In the genomic region with DNA sequence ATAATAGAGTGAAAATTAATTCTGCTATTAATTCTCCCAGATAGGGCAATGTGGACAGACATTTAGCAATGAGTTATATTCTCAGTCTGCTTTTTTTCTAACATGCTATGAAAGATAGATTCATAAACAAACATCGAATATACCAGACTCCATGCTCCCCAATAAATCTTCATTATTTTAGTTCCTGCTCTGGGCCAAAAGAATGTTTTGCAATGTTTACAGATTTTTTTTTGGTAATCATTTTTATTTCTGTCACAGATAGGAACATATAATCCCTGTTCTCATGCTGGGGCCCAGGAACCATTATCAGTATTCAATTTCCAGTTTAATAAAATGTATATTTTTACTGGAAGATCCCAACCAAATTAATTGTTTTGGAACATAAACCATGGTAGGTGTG, we compare ENCODE assay signal across 25 mouse cellular contexts.
DNase-seq lines count a peak whose midpoint lies in the region; ATAC-seq and TF ChIP-seq lines count a peak whose summit lies in the region.
"Had no signal": no experiment of that assay in that cellular context is flagged by ENCODE, and none has a peak within 500 bp of the region (broad histone marks: within the 10 kb centered on the region; RNA-seq: fewer than 3 reads in every experiment).

No protein-coding gene starts in this region.

- TF ChIP-seq POLR2A in kidney, adult 2 months (IDR thresholded peaks at IDR 0.05; ENCODE audit: low read depth, low read length) = no peak

- no peak for TF ChIP-seq CTCF in kidney, adult 2 months (conservative IDR thresholded peaks at IDR 0.05; ENCODE audit: insufficient read depth, insufficient read length, low read depth, low read length)

- no peak overlapping the region for H3K4me2 ChIP-seq in kidney, embryonic 14.5 days (replicated peaks; ENCODE audit: low read depth, low read length)
- no peak overlapping the region for H3K4me2 ChIP-seq in kidney, embryonic 16.5 days (replicated peaks; ENCODE audit: low read depth, low read length)
- H3K4me2 ChIP-seq: embryonic facial prominence, embryonic 12.5 days; forebrain, embryonic 13.5 days; forebrain, embryonic 15.5 days had no signal

- no peaks in the 10 kb centered on the region for H3K27me3 ChIP-seq in kidney, adult 2 months (replicated peaks; ENCODE audit: control insufficient read depth, insufficient read depth, low read length)
- no peaks in the 10 kb centered on the region for H3K27me3 ChIP-seq in kidney, embryonic 14.5 days (ENCODE audit: control insufficient read depth, insufficient read depth, low read length)
- no peaks in the 10 kb centered on the region for H3K27me3 ChIP-seq in kidney, embryonic 16.5 days (ENCODE audit: insufficient read depth, low read length)
- no peaks in the 10 kb centered on the region for H3K27me3 ChIP-seq in embryonic facial prominence, embryonic 10.5 days (replicated peaks; ENCODE audit: low read depth, poor library complexity, severe bottlenecking)
- H3K27me3 ChIP-seq: CH12.LX; embryonic facial prominence, embryonic 12.5 days; forebrain, embryonic 13.5 days; forebrain, embryonic 15.5 days had no signal

- no peaks in the 10 kb centered on the region for H3K9me3 ChIP-seq in kidney, embryonic 14.5 days (ENCODE audit: control insufficient read depth, low read length)
- no peaks in the 10 kb centered on the region for H3K9me3 ChIP-seq in kidney, embryonic 16.5 days (ENCODE audit: low read length)
- H3K9me3 ChIP-seq in embryonic facial prominence, embryonic 10.5 days = no peaks in the 10 kb centered on the region
- H3K9me3 ChIP-seq: embryonic facial prominence, embryonic 12.5 days; forebrain, embryonic 13.5 days; forebrain, embryonic 15.5 days had no signal

- DNase-seq in kidney, adult 2 months = peak; percentile 28
- no peak for DNase-seq in kidney, postnatal 36 days
- no peak for DNase-seq in kidney, adult 11 months
- no peak for DNase-seq in kidney, postnatal 25 days
- DNase-seq in NIH3T3 (ENCODE audit: low read depth) = peak; percentile 59
- no peak for DNase-seq in embryonic facial prominence, embryonic 10.5 days (ENCODE audit: low spot score)
- DNase-seq: adrenal gland, adult 2 months; adrenal gland, postnatal 10 days; adrenal gland, postnatal 25 days; B cell, adult 2 months; cerebellum, adult 11 months; cerebellum, adult 18-20 months; cerebellum, adult 8-10 months; cerebellum, adult 9-11 months; cerebellum, postnatal 14 days; cerebellum, postnatal 36 days; embryo, embryonic 11 days had no signal

- H3K27ac ChIP-seq in kidney, adult 2 months (ENCODE audit: insufficient read depth, low read depth, low read length) = no peak overlapping the region
- no peak overlapping the region for H3K27ac ChIP-seq in kidney, embryonic 14.5 days (ENCODE audit: low read depth, low read length)
- 0 out of 2 replicates have a peak overlapping the region, but pooled peaks have one; percentile 34 for H3K27ac ChIP-seq in kidney, embryonic 16.5 days (ENCODE audit: low read length)
- no peak overlapping the region for H3K27ac ChIP-seq in embryonic facial prominence, embryonic 10.5 days (replicated peaks)
- H3K27ac ChIP-seq: embryonic facial prominence, embryonic 12.5 days; forebrain, embryonic 13.5 days; forebrain, embryonic 15.5 days had no signal

- no peaks in the 10 kb centered on the region for H3K36me3 ChIP-seq in kidney, adult 2 months (ENCODE audit: control insufficient read depth, insufficient read depth, low read length)
- H3K36me3 ChIP-seq in kidney, embryonic 14.5 days (ENCODE audit: control insufficient read depth, insufficient read depth, low read length) = no peaks in the 10 kb centered on the region
- no peaks in the 10 kb centered on the region for H3K36me3 ChIP-seq in kidney, embryonic 16.5 days (ENCODE audit: insufficient read depth, low read length)
- no peaks in the 10 kb centered on the region for H3K36me3 ChIP-seq in embryonic facial prominence, embryonic 10.5 days (replicated peaks)
- H3K36me3 ChIP-seq: embryonic facial prominence, embryonic 12.5 days; forebrain, embryonic 15.5 days; G1E had no signal

- no peak overlapping the region for H3K4me3 ChIP-seq in kidney, adult 2 months (ENCODE audit: insufficient read depth, low read depth, low read length)
- no peak overlapping the region for H3K4me3 ChIP-seq in kidney, embryonic 14.5 days (ENCODE audit: low read length)
- no peak overlapping the region for H3K4me3 ChIP-seq in kidney, embryonic 16.5 days (ENCODE audit: low read length)
- no peak overlapping the region for H3K4me3 ChIP-seq in embryonic facial prominence, embryonic 10.5 days
- H3K4me3 ChIP-seq: embryonic facial prominence, embryonic 12.5 days; forebrain, embryonic 13.5 days; forebrain, embryonic 15.5 days had no signal

- H3K9ac ChIP-seq in kidney, embryonic 14.5 days (ENCODE audit: low read depth, low read length) = no peak overlapping the region
- no peak overlapping the region for H3K9ac ChIP-seq in kidney, embryonic 16.5 days (replicated peaks; ENCODE audit: low read length)
- H3K9ac ChIP-seq: embryonic facial prominence, embryonic 12.5 days; forebrain, embryonic 13.5 days; forebrain, embryonic 15.5 days had no signal

- peak; percentile 39; the same call in 1 of the 2 replicates for ATAC-seq in kidney, embryonic 14.5 days (ENCODE audit: low FRiP score, low TSS enrichment)
- ATAC-seq in kidney, embryonic 16.5 days (ENCODE audit: low FRiP score, low TSS enrichment) = peak; percentile 23; the same call in 1 of the 2 replicates
- ATAC-seq: CD4-positive, CD25-positive, alpha-beta regulatory T cell, adult 4 months; forebrain, embryonic 13.5 days; forebrain, embryonic 15.5 days had no signal

- no peaks in the 10 kb centered on the region for H3K4me1 ChIP-seq in kidney, adult 2 months (ENCODE audit: control insufficient read depth, insufficient read depth, low read length)
- H3K4me1 ChIP-seq in kidney, embryonic 14.5 days (ENCODE audit: control insufficient read depth, insufficient read depth, low read length) = no peaks in the 10 kb centered on the region
- peaks cover 2% of the 10 kb centered on the region; the same call in 1 of the 2 replicates for H3K4me1 ChIP-seq in kidney, embryonic 16.5 days (ENCODE audit: insufficient read depth, low read length)
- H3K4me1 ChIP-seq in embryonic facial prominence, embryonic 10.5 days = no peaks in the 10 kb centered on the region
- H3K4me1 ChIP-seq: forebrain, embryonic 13.5 days; forebrain, embryonic 15.5 days had no signal

- WGBS in kidney, adult 2 months = 77% methylated on average over 1 of the region's 1 CpGs
- WGBS in kidney, embryonic 14.5 days = 53% methylated on average over 1 of the region's 1 CpGs
- WGBS in kidney, embryonic 16.5 days = 62% methylated on average over 1 of the region's 1 CpGs
- 95% methylated on average over 1 of the region's 1 CpGs for WGBS in embryonic facial prominence, embryonic 10.5 days

Comparison
In these comparisons a context has a peak if more than half of its experiments do, and no peak if none do; other contexts are left out.
1. DNase-seq: peak in kidney, adult 2 months (single experiment) and NIH3T3 (single experiment); none in kidney, postnatal 36 days (0 of 2), kidney, adult 11 months (single experiment), kidney, postnatal 25 days (0 of 2) and embryonic facial prominence, embryonic 10.5 days (single experiment).